Mouse (Mus musculus) kidney, postnatal 0 days (tissue): ENCODE results near the gene Zrsr1. TPM values are rescaled to one million over a fixed set of nuclear protein-coding genes. Genes with fewer than 3 reads are reported as not detected.

ENCODE experiments used
- ATAC-seq: fragments of 200-750 bp; cut with Nextera tagmentation; replicated peaks from 2 replicates; pipeline ENCODE4 v1.8.0; 2017; ENCODE audit warnings: low read depth, moderate number of reproducible peaks, moderate TSS enrichment, moderate library complexity; ENCODE audit not compliant: low FRiP score
- DNase-seq: peaks from one replicate; pipeline ENCODE4 v3.0.0-alpha.2; 2016; ENCODE audit warnings: low spot score
- H3K27ac ChIP-seq: fragments of 300-500 bp; sonication (generic); 2 replicates; pipeline ENCODE4 v1.5.1; 2014; ENCODE audit warnings: mild to moderate bottlenecking
- H3K27me3 ChIP-seq: fragments of 300-500 bp; sonication (generic); 2 replicates; pipeline ENCODE4 v1.6.1; 2014; ENCODE audit warnings: low read length, mixed read lengths; ENCODE audit not compliant: insufficient read depth
- H3K36me3 ChIP-seq: fragments of 300-500 bp; sonication (generic); 2 replicates; pipeline ENCODE4 v1.6.1; 2014; ENCODE audit warnings: low read length, mixed read lengths; ENCODE audit not compliant: insufficient read depth
- H3K4me1 ChIP-seq: fragments of 300-500 bp; sonication (generic); replicated peaks from 2 replicates; pipeline ENCODE4 v1.6.1; 2014; ENCODE audit warnings: antibody characterized with exemption, low read length, mixed read lengths; ENCODE audit not compliant: insufficient read depth
- H3K4me2 ChIP-seq: fragments of 300-500 bp; sonication (generic); 2 replicates; pipeline ENCODE4 v1.6.1; 2014; ENCODE audit warnings: mild to moderate bottlenecking, low read length, moderate library complexity, mixed read lengths
- H3K4me3 ChIP-seq: fragments of 300-500 bp; sonication (generic); replicated peaks from 2 replicates; pipeline ENCODE4 v1.5.1; 2014; ENCODE audit warnings: low read depth, low read length
- H3K9ac ChIP-seq: fragments of 300-500 bp; sonication (generic); 2 replicates; pipeline ENCODE4 v1.6.1; 2014; ENCODE audit warnings: low read depth, low read length
- H3K9me3 ChIP-seq: fragments of 300-500 bp; sonication (generic); replicated peaks from 2 replicates; pipeline ENCODE4 v1.6.1; 2016; ENCODE audit warnings: low read length, inconsistent platforms, mixed read lengths
- CTCF ChIP-seq: IDR thresholded peaks from 2 replicates; pipeline ENCODE4 v1.5.1; 2016; ENCODE audit warnings: antibody characterized with exemption, low read depth, mild to moderate bottlenecking, moderate library complexity
- WGBS: fragments of 180-500 bp; shearing (Covaris S2); extraction: QIAGEN DNeasy Blood & Tissue Kit; methylation state at CpG from one replicate; pipeline ENCODE4 v1.1.7; 2014; 5-methylcytosine and 5-hydroxymethylcytosine counted together
- polyA plus RNA-seq: library from polyadenylated mRNA; unstranded; fragments of >200 nt; fragmentation: Nextera tagmentation; extraction: Ambion mirVana; gene quantifications from 2 replicates; pipeline ENCODE4 v1.2.1, GENCODE M21; 2015

The Zrsr1 gene
- polyA plus RNA-seq, 1 experiment from 2014 or later = 3.4 TPM

DNA sequence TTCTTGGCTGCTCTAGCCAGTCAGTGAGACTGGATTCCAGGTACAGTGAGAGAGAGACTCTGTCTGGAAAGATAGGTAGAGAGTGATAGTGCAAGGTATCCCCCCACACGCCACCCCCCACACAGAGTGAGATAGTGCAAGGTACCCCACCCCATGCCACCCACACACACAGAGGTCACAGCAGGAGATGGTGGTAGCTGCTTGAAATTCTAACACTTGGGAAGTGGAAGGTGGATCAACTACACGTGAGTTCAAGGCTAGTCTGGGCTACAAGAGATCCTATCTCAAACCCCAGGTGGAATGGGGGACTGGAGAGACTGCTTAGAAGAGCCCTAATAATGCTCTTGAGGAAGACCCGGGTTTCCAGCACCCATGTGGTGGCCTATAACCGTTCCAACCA, 9.2 kb downstream of the Zrsr1 start:
- 32% methylated on average over 4 of the region's 4 CpGs for WGBS
- ATAC-seq (no peak), DNase-seq (no peak)
- H3K27me3 ChIP-seq = no peaks in the 10 kb centered on the region
- peak overlapping the region; percentile 81; the same call in 1 of the 2 replicates for H3K9ac ChIP-seq
- no peaks in the 10 kb centered on the region for H3K9me3 ChIP-seq
- peak overlapping the region; percentile 75 for H3K4me2 ChIP-seq
- H3K4me3 ChIP-seq = peak overlapping the region; percentile 72
- peaks cover 8% of the 10 kb centered on the region; the same call in 1 of the 2 replicates for H3K4me1 ChIP-seq
- peak overlapping the region; percentile 97; the same call in 1 of the 2 replicates for H3K27ac ChIP-seq
- no peak for TF ChIP-seq CTCF
- H3K36me3 ChIP-seq = no peaks in the 10 kb centered on the region; the same call in 1 of the 2 replicates

DNA sequence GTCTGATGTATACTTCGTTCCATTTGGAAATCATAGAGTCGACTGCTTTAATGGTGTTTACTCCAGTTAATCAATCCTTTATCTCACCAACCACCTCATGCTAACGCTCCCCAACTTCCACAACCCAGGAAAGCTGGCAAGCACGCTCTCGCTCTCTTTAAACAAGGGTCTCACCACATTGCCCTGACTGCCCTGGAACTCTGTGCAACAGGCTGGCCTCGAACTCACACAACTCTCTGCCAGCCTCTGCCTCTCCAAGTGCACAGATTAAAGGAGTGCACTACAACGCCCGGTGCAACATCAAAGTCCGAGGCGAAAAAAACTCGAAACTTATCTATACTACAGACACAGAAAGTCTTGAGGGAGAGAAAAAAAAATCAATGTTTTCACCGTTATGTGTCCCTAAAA, 9.7 kb downstream of the Zrsr1 start:
- Histone ChIP-seq H3K27ac (peak overlapping the region; percentile 97), H3K9me3 (no peaks in the 10 kb centered on the region), H3K27me3 (no peaks in the 10 kb centered on the region), H3K9ac (peak overlapping the region; percentile 81), H3K36me3 (no peaks in the 10 kb centered on the region), H3K4me2 (peak overlapping the region; percentile 75), H3K4me1 (peaks cover 8% of the 10 kb centered on the region; the same call in 1 of the 2 replicates), H3K4me3 (peak overlapping the region; percentile 72)
- no peak for DNase-seq
- WGBS = 1% methylated on average over 12 of the region's 12 CpGs
- peak; percentile 42 for ATAC-seq
- no peak for TF ChIP-seq CTCF

DNA sequence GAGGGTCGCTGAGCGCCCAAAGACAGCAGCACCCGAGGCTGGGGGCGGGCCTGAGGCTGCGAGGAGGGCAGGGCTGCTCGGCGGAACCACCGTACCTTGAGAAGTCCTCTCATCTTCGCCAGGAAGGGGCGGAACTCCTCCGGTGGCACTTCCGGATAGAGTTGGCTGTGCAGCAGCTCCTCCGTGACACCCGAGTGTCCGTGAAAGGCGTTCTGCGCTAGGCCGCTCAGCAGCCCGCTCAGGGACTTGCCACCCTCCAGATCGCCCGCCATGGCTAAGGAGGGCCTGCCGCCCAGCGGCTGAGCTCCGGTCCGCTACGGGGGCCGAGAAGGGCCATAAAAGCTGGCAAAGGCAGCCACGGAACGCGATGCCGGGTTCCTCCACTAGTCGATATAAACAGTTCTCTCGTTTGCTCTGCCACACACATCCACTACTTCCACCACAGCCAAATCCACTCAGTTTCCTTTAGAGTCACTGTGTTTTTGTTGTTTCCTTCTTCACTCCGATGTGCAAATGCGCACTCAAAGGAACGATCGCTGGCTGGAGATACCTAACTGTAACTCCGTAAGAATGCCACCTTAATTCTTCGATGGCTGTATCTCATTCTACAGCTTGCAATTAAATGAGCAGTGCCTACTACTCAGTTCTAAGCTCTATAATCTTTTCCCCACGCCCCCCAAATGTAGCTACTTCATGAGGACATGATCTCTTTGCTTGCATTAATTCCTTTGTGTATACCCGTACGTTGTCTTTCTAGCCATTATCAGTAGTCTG, 10.4 kb downstream of the Zrsr1 start, which contains the start of the genes Gm28048 and Commd1:
Gm28048 (minus strand) TSS at position 107 of the 774 bp plus-strand sequence.
Commd1 (minus strand) TSS at position 399 of the 774 bp plus-strand sequence.
- peak; percentile 68 for TF ChIP-seq CTCF
- H3K36me3 ChIP-seq = no peaks in the 10 kb centered on the region
- WGBS = 3% methylated on average over 42 of the region's 42 CpGs
- ATAC-seq (peak; percentile 94), DNase-seq (peak; percentile 96)
- peak within 1 kb of the TSS; percentile 81 for H3K9ac ChIP-seq
- peak within 1 kb of the TSS; percentile 72 for H3K4me3 ChIP-seq
- H3K27me3 ChIP-seq = no peaks in the 10 kb centered on the region
- peak within 1 kb of the TSS; percentile 97 for H3K27ac ChIP-seq
- H3K4me1 ChIP-seq = peaks cover 8% of the 10 kb centered on the region; the same call in 1 of the 2 replicates
- H3K9me3 ChIP-seq = no peaks in the 10 kb centered on the region
- H3K4me2 ChIP-seq = peak within 1 kb of the TSS; percentile 75

DNA sequence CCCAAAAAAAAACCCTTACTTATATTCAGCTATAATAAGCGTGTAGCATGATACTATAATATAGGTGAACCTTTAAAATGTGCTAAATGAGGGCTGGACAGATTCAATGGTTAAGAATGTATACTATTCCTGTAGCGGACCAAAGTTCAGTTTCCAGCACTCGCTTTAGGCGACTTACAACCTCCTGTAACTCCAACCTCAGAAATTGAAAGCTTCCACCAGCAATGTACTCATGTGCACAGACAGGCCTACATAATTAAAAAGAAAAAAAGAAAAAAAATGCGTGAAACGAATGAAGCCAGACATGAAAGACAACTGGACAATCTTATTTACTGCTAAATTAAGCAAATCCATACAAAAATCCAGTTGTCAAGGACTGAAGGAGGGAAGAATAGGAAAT, 11.0 kb downstream of the Zrsr1 start:
- H3K4me1 ChIP-seq = peaks cover 8% of the 10 kb centered on the region; the same call in 1 of the 2 replicates
- H3K9me3 ChIP-seq = no peaks in the 10 kb centered on the region
- no peak for TF ChIP-seq CTCF
- ATAC-seq (no peak), DNase-seq (no peak)
- H3K36me3 ChIP-seq = no peaks in the 10 kb centered on the region
- no peak overlapping the region for H3K4me2 ChIP-seq
- no peak overlapping the region for H3K27ac ChIP-seq
- H3K27me3 ChIP-seq = no peaks in the 10 kb centered on the region
- no peak overlapping the region for H3K9ac ChIP-seq
- WGBS = 77% methylated on average over 6 of the region's 6 CpGs
- H3K4me3 ChIP-seq = no peak overlapping the region

DNA sequence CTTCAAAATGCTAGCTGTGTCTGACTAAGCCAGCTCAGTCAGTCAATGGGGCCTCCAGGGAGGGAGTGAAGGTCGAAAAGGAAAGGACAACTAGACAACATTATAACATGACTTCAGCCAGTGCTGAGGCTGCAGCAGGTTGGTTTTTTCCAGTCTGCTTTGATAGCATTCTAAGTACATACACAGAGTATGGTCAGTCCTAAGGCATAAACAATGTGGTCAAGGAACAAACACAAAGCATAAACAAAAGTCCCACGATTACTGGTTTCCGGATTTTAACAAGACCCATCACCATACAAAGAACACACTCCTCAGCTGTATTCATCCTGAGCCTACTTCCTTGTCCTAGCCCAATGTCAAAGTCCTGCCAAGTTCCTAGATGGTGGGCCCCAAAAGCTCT, 13.7 kb downstream of the Zrsr1 start:
- TF ChIP-seq CTCF = no peak
- no peak overlapping the region for H3K9ac ChIP-seq
- 84% methylated on average over 3 of the region's 3 CpGs for WGBS
- H3K27ac ChIP-seq = no peak overlapping the region
- H3K4me2 ChIP-seq = no peak overlapping the region
- no peak for ATAC-seq
- DNase-seq = no peak
- H3K9me3 ChIP-seq = no peaks in the 10 kb centered on the region
- no peak overlapping the region for H3K4me3 ChIP-seq
- no peaks in the 10 kb centered on the region for H3K36me3 ChIP-seq
- H3K27me3 ChIP-seq = no peaks in the 10 kb centered on the region
- H3K4me1 ChIP-seq = peaks cover 8% of the 10 kb centered on the region; the same call in 1 of the 2 replicates

DNA sequence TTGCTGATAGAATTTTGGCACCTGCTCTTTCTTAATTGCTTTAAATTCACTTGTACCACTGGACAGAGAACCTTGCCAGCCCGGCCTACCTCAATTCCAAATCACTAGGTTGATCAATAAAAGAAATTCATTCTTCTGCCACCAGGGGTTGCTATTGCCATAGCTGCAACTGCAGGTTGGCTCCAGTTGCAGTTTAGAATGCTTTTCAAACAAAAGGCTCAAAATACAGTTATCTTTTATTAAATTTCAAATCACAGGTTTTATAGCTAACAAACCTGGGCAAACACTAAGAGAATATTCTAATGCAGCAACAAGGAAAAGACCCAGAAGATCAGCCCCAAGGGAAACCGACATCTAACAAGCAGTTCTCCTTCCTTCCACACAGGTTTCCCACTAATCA, 15.6 kb downstream of the Zrsr1 start:
- Histone ChIP-seq H3K4me2 (no peak overlapping the region), H3K9me3 (no peaks in the 10 kb centered on the region), H3K4me3 (no peak overlapping the region), H3K27ac (no peak overlapping the region), H3K4me1 (peaks cover 5% of the 10 kb centered on the region), H3K36me3 (no peaks in the 10 kb centered on the region), H3K27me3 (no peaks in the 10 kb centered on the region), H3K9ac (no peak overlapping the region)
- ATAC-seq (no peak), DNase-seq (peak; percentile 75)
- TF ChIP-seq CTCF = peak; percentile 89
- WGBS = 40% methylated on average over 2 of the region's 2 CpGs
